Mouse (Mus musculus) v-Abl transformed pro-B cells (cell line): ENCODE measurements around the gene Kremen1.

ENCODE experiments used
- in situ Hi-C, 2 experiments: fragments of 400-800 bp; cut with MboI; formaldehyde crosslinking; loops; one replicate each; pipeline ENCODE4 v1.15.1; 2025; ENCODE audit not compliant: unreplicated experiment in 2 of 2

Gene Kremen1

DNA sequence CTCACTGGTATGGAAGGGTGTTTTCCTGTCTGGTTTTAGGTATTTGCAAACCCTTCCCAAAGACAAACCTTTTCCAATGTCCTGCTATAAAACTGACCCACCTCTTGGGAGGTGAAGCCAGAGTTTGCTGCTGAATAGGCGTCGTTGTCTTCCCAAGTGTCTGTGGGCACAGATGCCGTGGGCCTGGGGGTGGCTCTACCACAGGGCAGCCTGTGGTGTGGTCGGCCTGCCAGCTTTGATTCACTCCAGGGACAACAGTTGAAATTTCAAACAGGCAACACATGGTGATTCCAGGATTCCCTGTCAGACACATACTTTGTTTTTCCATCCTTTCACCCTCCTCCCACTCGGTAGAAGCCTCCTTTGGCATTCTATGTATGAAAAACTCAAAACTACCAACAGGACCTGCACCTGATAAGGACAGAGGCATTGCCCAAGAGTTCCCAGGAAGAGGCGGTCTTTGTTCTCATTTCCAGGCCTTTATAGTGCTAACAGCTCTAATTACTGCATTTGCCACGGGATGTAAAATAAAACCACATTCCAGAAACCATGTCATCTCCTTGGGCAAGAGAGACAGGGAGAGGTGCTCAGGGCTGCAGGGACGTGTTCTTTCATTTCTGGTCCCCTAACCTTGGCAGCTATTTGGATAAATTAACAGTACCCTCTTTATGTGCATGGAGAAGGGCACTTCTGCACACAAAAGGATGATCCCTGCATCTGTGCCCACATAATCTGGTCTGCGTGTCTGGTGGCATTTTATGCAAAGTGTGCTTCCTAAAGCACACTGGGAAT, 10.1 kb upstream of the Kremen1 start:
- in situ Hi-C loops = no loop called here

DNA sequence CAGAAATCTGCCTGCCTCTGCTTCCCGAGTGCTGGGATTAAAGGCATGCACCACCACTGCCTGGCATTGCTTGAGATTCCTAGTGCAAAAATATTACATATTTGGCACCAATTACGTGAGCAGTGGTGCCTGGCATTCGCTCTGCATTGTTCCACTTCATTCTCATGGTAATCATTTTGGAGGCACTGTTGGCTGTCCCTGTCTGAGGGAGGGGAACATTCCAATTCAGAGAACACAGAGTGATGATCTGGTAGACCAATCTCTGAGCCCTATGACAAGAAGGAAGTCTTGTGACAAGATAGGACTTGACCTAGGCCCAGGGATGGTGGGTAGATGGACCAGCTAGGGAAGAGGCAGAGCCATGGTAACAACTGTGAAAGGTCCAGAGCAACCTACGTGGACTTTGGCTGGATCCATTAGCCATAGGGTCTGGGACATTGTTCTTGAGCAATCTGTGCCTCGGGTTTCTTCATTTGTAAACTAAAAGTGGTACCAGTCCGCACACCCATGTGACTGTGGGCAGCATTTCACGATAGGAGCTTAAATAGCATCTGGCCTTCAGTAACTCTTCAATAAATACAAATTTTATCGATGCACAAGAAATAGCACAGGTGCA, 8.6 kb upstream of the Kremen1 start:
- in situ Hi-C loops = no loop called here

DNA sequence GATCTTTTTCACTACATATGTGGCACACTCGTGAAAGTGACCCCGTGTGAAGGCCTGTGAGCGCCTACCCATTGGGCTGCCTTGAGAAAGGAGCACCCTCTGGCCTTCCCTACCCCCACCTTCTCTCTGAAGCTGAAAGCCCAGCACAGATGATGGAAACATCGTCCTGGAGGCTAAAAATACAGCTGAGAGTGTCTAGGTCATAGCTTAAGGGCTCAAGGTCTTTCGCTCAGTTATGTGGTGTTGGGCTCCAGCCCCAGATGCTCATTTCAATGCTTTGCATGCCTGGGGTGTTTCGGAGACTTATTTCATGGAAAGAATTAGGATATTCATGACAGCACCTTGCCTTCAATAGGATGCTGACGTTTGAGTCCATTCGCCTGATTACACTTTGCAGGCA, 4.4 kb upstream of the Kremen1 start:
- in situ Hi-C loops = no loop called here

DNA sequence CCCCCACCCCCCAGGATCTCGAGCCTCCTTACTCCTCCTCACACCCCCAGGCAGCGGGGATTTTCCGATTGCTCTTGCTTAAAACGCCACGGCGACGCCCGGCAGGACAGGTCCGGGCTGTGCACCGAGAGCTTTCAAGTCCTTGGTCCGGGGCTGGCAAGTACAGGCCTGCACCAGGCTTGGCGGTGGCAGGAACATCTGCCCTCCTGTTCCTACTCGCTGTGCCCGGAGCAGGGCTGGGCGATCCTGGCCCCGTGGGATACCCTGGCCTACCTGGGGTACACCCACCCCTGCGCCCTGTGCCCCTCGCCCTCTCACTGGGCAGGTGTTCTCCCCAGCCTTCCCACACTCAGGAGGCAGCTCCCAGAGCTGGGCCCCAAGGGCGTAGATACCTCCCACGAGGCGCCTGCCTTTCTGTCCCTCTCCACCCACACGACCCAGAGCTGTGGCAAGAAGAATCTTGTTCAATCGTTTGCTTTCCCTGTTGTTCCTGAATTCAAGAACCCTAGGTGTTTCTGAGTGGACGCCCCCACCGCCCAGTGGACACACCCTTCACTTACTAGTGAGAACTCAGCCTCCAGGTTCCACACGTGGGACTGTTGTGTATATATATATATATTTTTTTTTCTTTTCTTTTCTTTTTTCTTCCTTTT, 1.8 kb upstream of the Kremen1 start:
- in situ Hi-C loops = no loop called here

DNA sequence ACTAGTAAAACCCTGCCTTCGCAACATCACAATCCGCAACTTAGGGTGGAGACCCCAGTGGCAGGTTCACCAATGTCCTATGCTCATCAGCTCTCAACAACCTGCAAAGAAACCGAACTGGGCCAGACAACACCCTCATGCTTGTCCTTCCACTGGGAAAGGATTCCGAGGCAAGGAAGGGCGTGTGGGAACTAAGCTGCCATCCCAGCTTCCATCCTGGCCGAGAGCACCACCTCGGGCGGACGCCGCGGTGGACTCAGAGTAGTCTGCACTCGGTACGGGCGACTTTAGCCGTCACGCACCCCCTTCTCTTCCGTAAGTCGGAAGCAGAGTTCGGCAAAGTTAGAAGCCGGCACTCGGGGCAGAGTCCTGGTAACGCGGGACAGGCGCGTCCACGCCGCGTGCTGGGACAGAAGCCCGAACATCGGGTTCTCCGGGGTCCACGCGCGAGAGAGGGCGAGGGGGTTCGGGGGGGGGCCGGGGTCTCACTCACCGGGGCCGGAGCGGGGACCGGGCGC, 357 bp downstream of the Kremen1 start:
- in situ Hi-C loops = no loop called here

DNA sequence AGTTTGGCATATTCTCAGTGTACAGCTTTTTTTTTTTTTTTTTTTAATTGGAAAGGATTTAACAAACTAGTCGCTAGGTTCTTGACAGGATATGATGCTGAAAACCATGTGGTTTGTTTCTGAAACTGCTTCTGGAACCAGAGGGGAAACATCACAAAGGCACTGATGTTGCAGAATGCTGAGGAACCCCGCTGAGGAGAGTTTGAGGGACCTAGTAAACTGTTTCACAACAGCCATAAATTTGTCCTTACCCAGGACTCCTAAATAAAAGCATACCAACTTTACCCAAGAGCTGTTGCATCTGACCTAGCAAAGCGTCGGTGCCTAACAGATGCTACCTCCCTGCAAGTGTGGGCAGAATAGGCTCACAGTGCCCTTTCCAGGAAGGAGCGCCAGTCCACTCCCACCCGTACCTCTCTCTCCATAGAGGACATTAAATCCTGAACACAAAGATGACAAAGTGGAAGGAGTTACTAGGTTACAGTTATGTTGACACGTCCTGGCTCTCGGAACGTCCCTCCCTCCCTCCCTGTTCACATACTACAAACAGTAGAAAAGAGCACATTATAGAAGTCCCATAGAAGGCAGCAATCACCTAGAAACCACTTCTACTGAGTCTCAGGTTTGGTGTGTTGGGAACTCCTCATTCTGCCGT, 1.3 kb downstream of the Kremen1 start:
- in situ Hi-C loops = no loop called here

DNA sequence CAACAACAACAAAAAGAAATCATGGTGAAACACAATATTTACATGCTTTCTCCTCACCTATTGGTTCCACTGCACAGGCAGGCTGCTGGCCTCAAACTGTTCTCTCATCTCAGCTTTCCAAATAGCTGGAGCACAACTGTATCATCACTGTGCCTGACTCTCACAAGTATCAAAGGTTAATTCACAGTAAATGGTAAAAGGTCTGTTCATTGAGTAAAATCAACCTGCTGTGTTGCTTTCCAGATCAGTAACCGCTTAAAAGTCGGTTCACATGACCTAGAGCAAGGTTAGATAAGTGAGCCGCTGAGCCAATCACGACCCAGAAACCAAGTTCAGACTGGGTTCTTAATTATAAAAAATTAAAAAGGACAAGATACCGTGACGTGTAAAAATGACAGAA, 3.3 kb downstream of the Kremen1 start:
- in situ Hi-C loops = no loop called here

DNA sequence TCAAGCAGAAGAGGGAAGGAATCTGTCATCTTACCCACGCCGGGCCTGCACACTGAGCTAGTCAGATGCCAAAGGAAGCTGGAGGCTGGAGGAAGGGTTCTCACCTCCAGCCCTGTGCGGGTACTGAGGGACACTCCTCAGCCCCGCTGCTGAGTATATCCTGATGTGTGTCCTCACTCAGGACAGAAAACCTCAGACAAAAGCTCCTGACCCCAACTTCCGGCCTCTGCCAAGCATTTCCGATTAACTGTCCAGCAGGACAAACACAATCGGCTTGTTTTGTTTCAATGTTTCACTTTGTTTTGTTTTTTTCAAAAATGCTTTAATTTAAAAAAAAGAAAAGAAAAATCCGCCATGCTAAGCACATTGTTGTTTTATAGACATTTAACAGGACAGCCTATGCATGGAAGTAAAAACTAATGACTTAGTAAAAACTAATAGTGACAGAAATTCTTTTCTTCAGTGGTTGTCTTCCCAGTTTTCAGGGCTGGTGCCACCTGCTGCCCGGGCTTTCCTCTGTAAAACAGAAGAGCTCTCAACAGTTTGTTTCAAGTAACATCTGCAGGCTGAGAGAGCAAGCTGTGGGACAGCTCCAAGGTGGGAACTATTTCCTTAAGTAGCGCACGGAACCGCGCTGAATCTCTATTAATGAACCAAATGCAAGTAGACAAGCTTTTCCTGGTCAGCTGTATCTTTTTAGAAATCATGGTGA, 4.1 kb downstream of the Kremen1 start:
- in situ Hi-C loops = no loop called here

DNA sequence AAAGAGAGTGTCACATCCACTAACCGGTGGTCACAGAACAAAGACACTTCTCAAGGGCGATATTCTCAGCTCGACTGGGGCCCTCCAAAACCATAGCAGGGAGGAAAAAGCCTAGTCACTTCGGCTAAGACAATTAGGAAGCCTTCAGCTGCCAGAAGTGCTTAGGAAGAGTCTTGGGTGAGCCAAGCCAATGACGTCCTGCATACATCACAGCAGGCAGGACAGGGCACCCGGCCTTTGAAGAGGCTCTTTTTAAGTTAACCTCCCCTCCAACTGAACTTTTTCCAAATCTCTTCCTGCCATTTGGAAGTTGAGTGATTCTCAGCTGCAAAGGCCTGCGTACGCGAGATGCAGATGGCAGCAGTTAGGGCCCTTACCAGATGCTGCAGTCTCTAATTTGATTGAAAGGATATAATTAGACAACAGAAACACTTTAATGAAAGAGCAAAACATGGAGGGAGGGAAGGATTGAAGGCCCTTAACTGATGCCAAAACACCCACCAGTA, 5.8 kb downstream of the Kremen1 start:
- in situ Hi-C loops = no loop called here

DNA sequence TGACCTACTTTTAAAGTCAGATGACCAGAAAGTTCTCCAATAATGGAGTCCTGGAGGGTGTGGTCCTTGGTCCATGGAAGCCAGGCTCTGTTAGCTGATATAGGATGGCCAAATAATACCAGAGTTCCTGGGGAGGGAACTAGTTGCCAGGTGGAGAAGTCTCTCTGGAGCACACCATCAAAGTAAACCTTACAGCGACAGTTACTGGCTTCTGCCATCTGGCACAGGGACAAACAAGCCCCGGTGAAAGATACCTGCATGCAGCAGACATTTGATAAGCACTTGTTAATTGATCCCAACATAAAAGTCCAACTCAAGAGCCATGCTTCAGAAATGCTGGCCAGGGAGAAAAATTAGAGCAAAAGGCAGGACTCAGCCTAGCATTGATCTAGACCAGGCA, 7.3 kb downstream of the Kremen1 start:
- in situ Hi-C loops = loop anchor here in 1 of 2 experiments (5.0 kb wide), 1 partner anchor 72 kb away; no protein-coding TSS in a partner anchor

DNA sequence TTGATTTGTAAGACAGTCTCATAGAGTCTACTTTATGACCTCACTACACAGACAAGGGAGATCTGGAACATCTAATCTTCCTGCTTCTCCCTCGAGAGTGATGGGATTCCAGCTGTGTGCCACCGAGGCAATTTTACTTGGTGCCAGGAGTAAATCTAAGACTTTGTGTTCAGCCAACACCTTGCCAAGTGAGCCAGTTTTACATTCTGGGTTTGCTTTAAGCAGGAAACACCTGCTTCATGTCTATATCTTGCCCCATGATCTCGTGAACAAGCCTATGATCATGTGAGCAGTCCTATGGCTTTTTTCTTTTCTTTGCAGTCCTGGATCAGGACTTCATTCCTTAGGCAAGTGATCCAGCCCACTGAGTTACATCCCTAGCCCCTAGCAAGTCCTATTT, 7.8 kb downstream of the Kremen1 start:
- in situ Hi-C loops = loop anchor here in 1 of 2 experiments (5.0 kb wide), 1 partner anchor 71 kb away; no protein-coding TSS in a partner anchor

DNA sequence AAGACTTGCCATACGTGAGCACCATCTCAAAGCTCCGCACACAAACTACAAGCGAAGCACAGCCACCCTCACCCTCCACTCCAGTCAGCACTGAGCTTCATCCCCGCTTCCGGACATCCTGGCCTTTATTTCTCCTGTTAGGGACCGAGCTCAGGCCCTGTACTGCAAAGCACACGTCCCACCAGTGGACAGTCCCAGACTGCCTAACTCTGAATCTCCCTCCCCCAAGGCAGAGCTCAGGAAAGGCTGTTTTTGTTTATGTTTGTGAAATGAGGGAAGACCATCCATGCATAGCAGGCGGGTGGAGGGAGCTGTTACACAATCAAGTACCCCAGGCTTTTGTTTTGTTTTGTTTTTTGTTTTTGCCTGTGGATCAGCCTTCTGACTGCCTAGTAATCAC, 8.6 kb downstream of the Kremen1 start:
- in situ Hi-C loops = loop anchor here in 1 of 2 experiments (5.0 kb wide), 1 partner anchor 70 kb away; no protein-coding TSS in a partner anchor

DNA sequence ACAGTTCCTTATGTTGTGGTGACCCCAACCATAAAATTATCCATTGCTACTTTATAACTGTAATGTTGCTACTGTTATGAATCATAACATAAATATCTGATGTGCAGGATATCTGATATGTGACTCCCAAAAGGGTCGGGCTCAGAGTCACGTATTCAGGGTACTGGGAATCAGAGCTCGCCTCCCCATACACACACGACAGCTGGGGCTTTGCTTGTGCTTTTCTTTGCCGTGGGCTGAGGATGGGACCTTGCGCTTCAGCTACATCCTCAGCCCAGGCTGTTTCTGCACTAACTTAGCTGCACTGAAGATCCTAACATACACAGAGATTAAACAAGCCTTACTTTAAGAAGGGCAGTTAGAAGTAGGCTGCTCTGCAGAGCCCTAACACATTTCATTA, 10.2 kb downstream of the Kremen1 start:
- in situ Hi-C loops = loop anchor here in 1 of 2 experiments (5.0 kb wide), 1 partner anchor 69 kb away; no protein-coding TSS in a partner anchor

DNA sequence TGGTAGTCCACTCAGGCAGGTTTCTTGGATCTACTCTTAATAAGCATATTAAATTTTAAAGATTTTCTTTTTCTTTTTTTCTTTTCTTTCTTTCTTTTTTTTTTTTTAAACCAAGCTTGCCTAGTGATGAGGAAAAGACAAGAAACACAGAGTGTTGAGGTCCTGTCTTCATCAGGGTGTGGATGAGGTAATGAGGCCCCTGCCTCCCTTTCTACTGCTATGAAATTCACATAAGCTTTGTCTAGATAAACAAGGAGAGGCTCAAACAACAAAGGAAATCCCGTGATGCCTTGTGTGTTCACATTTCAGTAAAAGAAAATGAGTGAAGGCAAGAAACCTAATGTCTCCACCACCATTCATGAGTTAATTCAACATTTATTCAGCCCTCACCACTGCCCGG, 13.2 kb downstream of the Kremen1 start:
- in situ Hi-C loops = loop anchor here in 1 of 2 experiments (10.0 kb wide), 1 partner anchor 53 kb away; no protein-coding TSS in a partner anchor

DNA sequence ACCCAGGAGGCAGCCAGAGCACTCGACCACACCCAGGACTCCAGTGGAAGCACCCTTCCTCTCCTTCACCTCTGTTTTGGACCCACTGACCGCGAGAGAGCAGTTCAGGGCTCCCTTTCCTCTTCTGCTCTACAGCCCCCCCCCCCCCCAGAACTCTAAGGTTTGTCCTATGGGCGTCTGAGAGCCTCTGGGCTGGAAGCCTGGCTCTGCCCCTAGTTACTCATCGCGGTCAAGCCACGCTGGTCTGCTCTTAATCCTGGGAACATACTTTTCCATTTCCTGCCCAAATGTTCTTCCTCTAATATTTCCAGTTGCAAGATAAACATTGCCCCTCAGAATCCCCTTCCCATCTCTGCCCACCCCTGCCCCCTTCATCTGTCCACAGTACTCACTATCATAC, 15.9 kb downstream of the Kremen1 start:
- in situ Hi-C loops = loop anchor here in 1 of 2 experiments (10.0 kb wide), 1 partner anchor 51 kb away; no protein-coding TSS in a partner anchor

DNA sequence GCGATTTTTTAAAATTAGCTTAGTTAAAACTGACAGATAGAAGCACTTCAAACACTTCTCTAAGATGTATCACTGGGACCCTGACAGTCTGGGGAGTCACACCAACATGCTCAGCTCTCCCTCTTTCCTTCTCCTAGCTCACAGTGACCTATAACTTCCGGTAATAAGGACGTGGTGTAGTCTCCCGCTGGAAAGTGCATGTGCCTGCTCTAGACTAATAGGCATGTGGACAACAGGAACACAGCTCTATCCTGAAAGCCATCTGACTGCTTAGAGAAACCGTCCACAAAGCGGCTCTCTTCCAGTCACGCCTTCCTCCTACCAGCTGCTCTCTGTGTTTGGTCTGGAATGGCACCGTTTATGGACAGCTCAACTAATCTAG, 16.6 kb downstream of the Kremen1 start:
- in situ Hi-C loops = loop anchor here in 1 of 2 experiments (10.0 kb wide), 1 partner anchor 50 kb away; no protein-coding TSS in a partner anchor

DNA sequence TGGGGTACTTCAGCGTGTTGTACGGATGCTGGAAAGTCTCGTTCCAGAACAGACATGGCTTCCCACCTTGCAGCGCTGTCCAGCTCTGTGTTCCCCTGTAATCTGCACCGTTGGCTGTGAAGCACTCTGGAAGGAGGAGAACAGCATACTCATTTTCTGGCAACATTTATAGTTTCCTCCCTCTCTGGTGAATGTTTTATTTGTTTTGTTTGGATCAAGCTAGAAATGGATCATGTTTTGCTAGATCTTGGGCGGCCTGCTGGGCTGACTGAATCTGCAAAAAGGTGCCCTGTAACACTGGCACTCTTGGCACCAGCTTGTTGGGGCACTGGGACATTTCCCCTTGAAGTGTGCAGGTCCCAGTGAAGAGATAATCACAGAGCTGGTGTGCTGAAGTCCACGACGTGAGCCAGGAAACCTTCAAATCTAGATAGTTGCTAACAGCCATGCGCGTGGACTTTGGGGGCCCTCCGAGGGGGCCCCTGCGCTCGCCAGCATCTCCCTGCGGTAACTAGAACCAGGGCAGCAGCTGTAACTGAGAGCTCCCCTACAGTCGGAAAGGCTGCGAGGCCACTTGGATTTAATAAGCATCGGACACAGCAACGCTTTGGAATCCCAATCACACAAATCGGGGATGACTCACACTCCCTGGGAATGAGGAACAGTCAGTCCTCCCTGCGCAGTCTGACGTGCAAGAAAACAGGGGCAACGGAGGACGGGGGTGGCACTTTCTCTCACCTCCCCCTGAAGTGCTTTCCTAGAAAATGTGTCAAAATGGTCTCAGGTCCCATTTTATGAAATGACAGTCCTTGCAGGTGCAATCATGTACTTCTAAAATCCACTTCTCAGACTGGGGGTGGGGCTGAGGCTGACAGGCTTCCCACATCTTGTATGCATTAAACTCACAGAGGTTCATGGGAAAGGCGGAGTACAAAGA, 17.3 kb downstream of the Kremen1 start:
- in situ Hi-C loops = loop anchor here in 1 of 2 experiments (10.0 kb wide), 1 partner anchor 49 kb away; no protein-coding TSS in a partner anchor

DNA sequence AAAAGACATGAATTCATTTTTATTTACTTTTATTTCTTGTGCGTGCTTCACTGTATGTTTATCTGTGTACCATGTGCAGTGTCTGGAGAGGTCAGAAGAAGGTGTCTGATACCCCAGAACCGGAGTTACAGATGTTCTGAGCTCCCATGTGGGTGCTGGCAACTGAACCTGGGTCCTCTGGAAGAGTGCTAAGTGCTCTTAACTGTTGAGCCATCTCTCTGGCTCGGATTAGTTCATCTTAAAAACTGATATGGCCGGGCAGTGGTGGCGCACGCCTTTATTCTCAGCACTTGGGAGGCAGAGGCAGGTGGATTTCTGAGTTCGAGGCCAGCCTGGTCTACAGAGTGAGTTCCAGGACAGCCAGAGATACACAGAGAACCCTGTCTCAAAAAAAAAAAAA, 18.1 kb downstream of the Kremen1 start:
- in situ Hi-C loops = loop anchor here in 1 of 2 experiments (10.0 kb wide), 1 partner anchor 48 kb away; no protein-coding TSS in a partner anchor
